Mouse (Mus musculus): Measurements from ENCODE around the gene Abcb5. TPM values are rescaled to one million over a fixed set of nuclear protein-coding genes. Genes with fewer than 3 reads are reported as not detected.
A peak's percentile ranks its signal among the peaks of the same experiment; 100 is the strongest.

The Abcb5 gene
- polyA plus RNA-seq, 1 experiment from 2014 or later: not detected

DNA sequence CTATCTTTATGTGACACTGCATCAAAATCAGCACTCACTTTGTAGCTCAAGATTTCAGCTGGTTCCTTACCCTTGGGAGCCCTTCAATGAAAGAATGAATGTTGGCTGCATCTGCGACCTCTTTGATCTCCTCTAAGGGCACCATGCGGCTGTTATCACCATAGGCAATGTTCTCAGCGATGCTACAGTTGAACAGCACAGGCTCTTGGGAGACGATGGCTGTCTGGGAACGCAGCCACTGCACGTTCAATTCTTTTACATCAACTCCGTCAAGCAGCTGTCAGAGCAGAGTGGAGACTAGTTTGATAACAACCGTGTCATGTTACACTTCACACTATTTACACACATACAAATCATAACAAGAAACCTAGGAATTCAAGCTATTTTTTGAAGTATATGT lies 93.5 kb downstream of the Abcb5 start:
- Histone ChIP-seq H3K4me3 (no peak overlapping the region), H3K9me3 (no peaks in the 10 kb centered on the region), H3K9ac (no peak overlapping the region), H3K4me2 (no peak overlapping the region), H3K27me3 (no peaks in the 10 kb centered on the region), H3K36me3 (no peaks in the 10 kb centered on the region), H3K27ac (no peak overlapping the region), H3K4me1 (no peaks in the 10 kb centered on the region)
- no peak for ATAC-seq (ENCODE audit: insufficient number of reproducible peaks, low FRiP score, low TSS enrichment, low read depth)
- 49% methylated on average over 8 of the region's 8 CpGs for WGBS

DNA sequence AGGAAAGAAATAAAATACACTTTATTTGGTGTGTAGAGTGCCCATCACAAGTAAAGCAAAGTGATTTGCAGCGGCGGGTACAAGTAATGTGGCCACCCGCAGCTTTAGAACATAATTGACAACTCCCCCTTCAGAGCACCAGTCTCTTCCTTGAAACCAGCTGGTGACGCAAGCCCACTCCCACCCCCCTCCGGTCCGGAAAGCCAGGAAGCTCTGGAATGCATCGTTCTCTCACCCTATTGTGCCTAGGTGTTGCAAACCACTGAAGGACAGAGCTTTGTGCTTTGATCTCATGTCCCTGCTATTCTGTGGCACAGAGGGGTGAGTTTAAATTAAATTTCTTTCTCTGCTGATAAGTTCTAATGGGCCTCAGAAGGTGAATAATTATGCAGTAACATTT lies 110.1 kb downstream of the Abcb5 start:
- H3K27me3 ChIP-seq: peaks cover 52% of the 10 kb centered on the region
- no peaks in the 10 kb centered on the region for H3K9me3 ChIP-seq
- 2% methylated on average over 7 of the region's 7 CpGs for WGBS

GRCm38 (mm10) chr12:118854831-118855453 lies 111.3 kb downstream of the Abcb5 start:
- Histone ChIP-seq H3K27me3 (peaks cover 56% of the 10 kb centered on the region), H3K36me3 (no peaks in the 10 kb centered on the region), H3K9me3 (no peaks in the 10 kb centered on the region), H3K4me2 (peak overlapping the region; percentile 74), H3K27ac (no peak overlapping the region), H3K4me3 (peak overlapping the region; percentile 42), H3K4me1 (peaks cover 10% of the 10 kb centered on the region), H3K9ac (no peak overlapping the region)
- under 1% methylated on average over 34 of the region's 34 CpGs for WGBS
- peak; percentile 82 for ATAC-seq (ENCODE audit: insufficient number of reproducible peaks, low FRiP score, low TSS enrichment, low read depth)

More for the DNA sequence above, 110.1 kb downstream of the Abcb5 start:
- H3K36me3 ChIP-seq: no peaks in the 10 kb centered on the region
- H3K4me2 ChIP-seq: no peak overlapping the region
- H3K4me1 ChIP-seq: peaks cover 10% of the 10 kb centered on the region
- H3K9ac ChIP-seq: no peak overlapping the region
- no peak overlapping the region for H3K27ac ChIP-seq
- no peak overlapping the region for H3K4me3 ChIP-seq
- ATAC-seq (ENCODE audit: insufficient number of reproducible peaks, low FRiP score, low TSS enrichment, low read depth): no peak

DNA sequence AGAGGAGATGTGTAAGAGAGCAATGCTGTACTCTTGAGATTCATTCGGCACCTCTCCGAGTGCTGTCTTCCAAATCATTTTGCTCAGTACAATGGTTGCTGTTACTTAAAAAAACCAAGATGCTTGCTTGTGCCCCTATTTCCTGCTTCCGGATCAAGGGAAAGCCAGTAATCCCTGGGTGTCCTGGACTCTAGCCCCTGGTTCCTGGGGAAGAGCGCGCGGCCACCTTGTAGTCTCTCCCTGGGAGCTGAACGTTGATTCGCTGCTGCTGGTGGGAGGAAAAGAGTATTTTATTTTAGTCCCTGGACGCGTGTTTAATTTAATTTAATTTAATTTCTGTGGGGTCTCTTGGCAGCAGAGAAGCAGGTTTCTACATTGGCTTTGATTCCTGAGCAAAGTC lies 111.8 kb downstream of the Abcb5 start:
- H3K9ac ChIP-seq: no peak overlapping the region
- H3K27me3 ChIP-seq: peaks cover 61% of the 10 kb centered on the region
- H3K27ac ChIP-seq: no peak overlapping the region
- H3K9me3 ChIP-seq: no peaks in the 10 kb centered on the region
- no peaks in the 10 kb centered on the region for H3K36me3 ChIP-seq
- peak overlapping the region; percentile 74 for H3K4me2 ChIP-seq
- H3K4me1 ChIP-seq: peaks cover 11% of the 10 kb centered on the region
- ATAC-seq (ENCODE audit: insufficient number of reproducible peaks, low FRiP score, low TSS enrichment, low read depth): no peak
- WGBS: 5% methylated on average over 10 of the region's 10 CpGs
- peak overlapping the region; percentile 42 for H3K4me3 ChIP-seq

DNA sequence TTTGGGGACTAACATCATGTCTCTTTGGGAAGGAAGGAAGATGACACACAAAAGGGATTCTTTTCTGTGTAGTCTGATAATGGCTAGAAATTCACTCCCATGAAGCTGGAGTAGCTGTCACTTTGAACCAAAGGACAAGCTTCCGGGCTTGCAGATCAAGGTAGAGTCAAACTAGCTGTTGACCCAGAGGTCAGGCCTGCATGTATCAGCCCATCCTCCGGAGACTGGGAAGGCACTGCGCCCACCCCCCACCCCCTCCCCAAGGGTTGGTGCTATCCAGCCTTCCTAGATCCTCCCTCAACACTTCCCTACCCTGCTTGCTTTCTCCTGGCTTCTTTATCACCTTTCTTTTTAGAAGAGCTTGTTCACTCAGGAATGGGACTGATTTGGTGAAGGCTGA lies 112.9 kb downstream of the Abcb5 start:
- no peak overlapping the region for H3K4me2 ChIP-seq
- H3K4me1 ChIP-seq: peaks cover 22% of the 10 kb centered on the region
- no peak overlapping the region for H3K9ac ChIP-seq
- H3K27ac ChIP-seq: no peak overlapping the region
- WGBS: 7% methylated on average over 3 of the region's 3 CpGs
- H3K9me3 ChIP-seq: no peaks in the 10 kb centered on the region
- peaks cover 72% of the 10 kb centered on the region for H3K27me3 ChIP-seq
- no peak overlapping the region for H3K4me3 ChIP-seq
- H3K36me3 ChIP-seq: no peaks in the 10 kb centered on the region
- no peak for ATAC-seq (ENCODE audit: insufficient number of reproducible peaks, low FRiP score, low TSS enrichment, low read depth)

DNA sequence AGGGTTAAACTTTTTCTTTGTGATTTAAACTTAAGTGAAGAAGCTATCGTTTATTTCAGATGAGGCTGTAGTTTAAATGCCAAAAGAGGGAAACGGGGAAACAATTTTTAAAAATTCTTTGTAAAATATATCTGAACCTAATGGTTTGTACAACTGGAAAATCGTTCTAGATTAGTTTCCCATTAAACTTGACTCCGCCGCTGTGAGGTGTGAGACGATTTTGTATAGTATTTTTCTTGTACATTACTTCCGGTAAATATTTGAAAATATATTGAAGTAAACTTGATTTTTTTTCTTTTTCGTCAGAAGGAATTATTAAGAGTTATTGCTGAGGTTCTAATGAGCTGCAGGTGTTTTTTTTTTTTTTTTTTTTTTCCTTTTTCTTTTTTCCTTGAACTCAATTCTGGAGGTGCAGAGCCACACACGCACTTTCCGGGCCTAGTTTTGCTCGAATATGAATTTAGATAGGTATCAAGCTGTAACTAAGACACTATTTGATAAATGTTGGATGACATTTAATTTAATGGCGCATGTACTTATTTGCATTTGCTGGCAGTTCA lies 115.3 kb downstream of the Abcb5 start:
- Histone ChIP-seq H3K4me2 (no peak overlapping the region), H3K27me3 (peaks cover 79% of the 10 kb centered on the region), H3K9me3 (no peaks in the 10 kb centered on the region), H3K36me3 (no peaks in the 10 kb centered on the region), H3K27ac (no peak overlapping the region), H3K4me3 (no peak overlapping the region), H3K4me1 (peaks cover 40% of the 10 kb centered on the region), H3K9ac (no peak overlapping the region)
- ATAC-seq (ENCODE audit: insufficient number of reproducible peaks, low FRiP score, low TSS enrichment, low read depth): no peak
- 21% methylated on average over 12 of the region's 12 CpGs for WGBS

- Histone ChIP-seq H3K9ac (no peak overlapping the region), H3K9me3 (no peaks in the 10 kb centered on the region), H3K27me3 (peaks cover 81% of the 10 kb centered on the region), H3K4me3 (peak overlapping the region; percentile 45), H3K36me3 (no peaks in the 10 kb centered on the region), H3K4me1 (peaks cover 37% of the 10 kb centered on the region), H3K27ac (no peak overlapping the region), H3K4me2 (no peak overlapping the region)
- WGBS: 1% methylated on average over 11 of the region's 11 CpGs
- no peak for ATAC-seq (ENCODE audit: insufficient number of reproducible peaks, low FRiP score, low TSS enrichment, low read depth)
Measured at GRCm38 (mm10) chr12:118849996-118850395, 116.2 kb downstream of the Abcb5 start.

DNA sequence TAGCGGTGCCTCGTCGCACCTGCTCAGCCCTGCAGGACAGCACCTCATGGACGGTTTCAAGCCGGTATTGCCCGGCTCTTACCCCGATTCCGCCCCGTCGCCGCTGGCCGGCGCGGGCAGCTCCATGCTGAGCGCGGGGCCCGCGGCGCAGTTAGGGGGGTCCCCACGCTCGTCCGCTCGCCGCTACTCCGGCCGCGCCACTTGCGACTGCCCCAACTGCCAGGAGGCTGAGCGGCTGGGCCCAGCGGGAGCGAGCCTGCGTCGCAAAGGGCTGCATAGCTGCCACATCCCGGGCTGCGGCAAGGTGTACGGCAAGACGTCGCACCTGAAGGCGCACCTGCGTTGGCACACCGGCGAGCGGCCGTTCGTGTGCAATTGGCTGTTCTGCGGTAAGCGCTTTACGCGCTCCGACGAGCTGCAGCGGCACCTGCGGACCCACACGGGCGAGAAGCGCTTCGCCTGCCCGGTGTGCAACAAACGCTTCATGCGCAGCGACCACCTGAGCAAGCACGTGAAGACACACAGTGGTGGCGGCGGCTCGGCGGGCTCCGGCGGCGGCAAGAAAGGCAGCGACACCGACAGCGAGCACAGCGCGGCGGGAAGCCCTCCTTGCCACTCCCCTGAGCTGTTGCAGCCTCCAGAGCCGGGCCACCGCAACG lies 116.9 kb downstream of the Abcb5 start:
- H3K27me3 ChIP-seq: peaks cover 81% of the 10 kb centered on the region
- ATAC-seq (ENCODE audit: insufficient number of reproducible peaks, low FRiP score, low TSS enrichment, low read depth): no peak
- no peak overlapping the region for H3K27ac ChIP-seq
- under 1% methylated on average over 73 of the region's 78 CpGs for WGBS
- H3K9me3 ChIP-seq: no peaks in the 10 kb centered on the region
- peak overlapping the region; percentile 45 for H3K4me3 ChIP-seq
- H3K4me2 ChIP-seq: peak overlapping the region; percentile 54
- H3K4me1 ChIP-seq: peaks cover 31% of the 10 kb centered on the region
- no peaks in the 10 kb centered on the region for H3K36me3 ChIP-seq
- no peak overlapping the region for H3K9ac ChIP-seq

DNA sequence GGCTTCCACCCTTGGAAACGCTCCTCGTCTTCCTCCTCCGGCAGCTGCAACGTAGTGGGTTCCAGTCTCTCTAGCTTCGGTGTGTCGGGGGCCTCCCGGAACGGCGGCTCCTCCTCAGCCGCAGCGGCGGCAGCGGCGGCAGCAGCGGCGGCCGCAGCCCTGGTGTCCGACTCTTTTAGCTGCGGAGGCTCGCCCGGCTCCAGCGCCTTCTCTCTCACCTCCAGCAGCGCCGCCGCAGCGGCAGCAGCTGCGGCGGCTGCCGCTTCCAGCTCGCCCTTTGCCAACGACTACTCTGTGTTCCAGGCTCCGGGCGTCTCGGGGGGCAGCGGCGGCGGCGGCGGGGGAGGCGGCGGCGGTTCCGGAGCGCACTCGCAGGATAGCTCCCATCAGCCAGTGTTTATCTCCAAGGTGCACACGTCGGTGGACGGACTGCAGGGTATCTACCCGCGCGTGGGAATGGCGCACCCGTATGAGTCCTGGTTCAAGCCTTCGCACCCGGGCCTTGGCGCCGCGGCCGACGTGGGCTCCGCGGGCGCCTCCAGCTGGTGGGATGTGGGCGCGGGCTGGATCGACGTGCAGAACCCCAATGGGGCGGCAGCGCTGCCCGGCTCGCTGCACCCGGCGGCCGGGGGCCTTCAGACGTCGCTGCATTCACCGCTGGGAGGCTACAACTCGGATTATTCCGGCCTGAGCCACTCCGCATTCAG lies 117.6 kb downstream of the Abcb5 start:
- peak overlapping the region; percentile 54 for H3K4me2 ChIP-seq
- no peak for ATAC-seq (ENCODE audit: insufficient number of reproducible peaks, low FRiP score, low TSS enrichment, low read depth)
- peaks cover 30% of the 10 kb centered on the region for H3K4me1 ChIP-seq
- H3K27me3 ChIP-seq: peaks cover 83% of the 10 kb centered on the region
- H3K27ac ChIP-seq: no peak overlapping the region
- H3K9me3 ChIP-seq: no peaks in the 10 kb centered on the region
- no peaks in the 10 kb centered on the region for H3K36me3 ChIP-seq
- H3K9ac ChIP-seq: no peak overlapping the region
- H3K4me3 ChIP-seq: peak overlapping the region; percentile 45
- WGBS: under 1% methylated on average over 69 of the region's 80 CpGs

DNA sequence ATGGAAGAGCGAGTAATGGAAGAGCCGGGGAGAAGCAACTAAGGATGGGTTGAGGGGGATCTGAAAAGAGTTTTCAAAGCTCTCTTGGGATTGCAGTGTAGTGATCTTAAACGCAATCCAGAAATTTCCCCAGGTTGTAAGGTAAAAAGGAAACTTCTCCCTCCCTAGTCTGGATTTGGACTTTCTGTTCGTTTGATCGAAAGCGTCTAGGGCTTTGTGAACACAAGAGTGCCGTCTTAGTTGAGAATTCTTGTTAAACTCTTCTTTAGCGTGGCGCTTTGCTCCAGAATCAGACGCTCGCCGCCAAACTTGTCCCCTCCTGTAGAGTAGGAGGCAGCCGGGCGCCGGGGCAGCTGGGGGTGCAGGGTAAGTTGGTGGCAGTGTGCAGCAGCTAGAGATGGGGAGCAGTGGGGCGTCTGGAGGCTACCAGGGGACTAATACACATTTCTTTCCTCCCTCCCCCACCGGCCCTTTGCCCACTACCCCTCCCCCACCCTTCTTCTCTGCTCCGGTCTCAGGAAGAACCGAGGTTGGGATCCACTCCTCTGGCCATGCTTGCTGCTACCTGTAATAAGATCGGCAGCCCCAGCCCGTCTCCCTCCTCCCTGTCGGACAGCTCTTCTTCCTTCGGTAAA lies 118.2 kb downstream of the Abcb5 start:
- no peak for ATAC-seq (ENCODE audit: insufficient number of reproducible peaks, low FRiP score, low TSS enrichment, low read depth)
- Histone ChIP-seq H3K4me1 (peaks cover 32% of the 10 kb centered on the region), H3K4me3 (peak overlapping the region; percentile 45), H3K27me3 (peaks cover 83% of the 10 kb centered on the region), H3K4me2 (peak overlapping the region; percentile 54), H3K27ac (no peak overlapping the region), H3K36me3 (no peaks in the 10 kb centered on the region), H3K9me3 (no peaks in the 10 kb centered on the region), H3K9ac (no peak overlapping the region)
- 1% methylated on average over 23 of the region's 23 CpGs for WGBS

GRCm38 (mm10) chr12:118847381-118847780 lies 118.8 kb downstream of the Abcb5 start:
- no peak overlapping the region for H3K9ac ChIP-seq
- no peaks in the 10 kb centered on the region for H3K36me3 ChIP-seq
- peaks cover 85% of the 10 kb centered on the region for H3K27me3 ChIP-seq
- no peak for ATAC-seq (ENCODE audit: insufficient number of reproducible peaks, low FRiP score, low TSS enrichment, low read depth)
- H3K4me2 ChIP-seq: peak overlapping the region; percentile 70
- WGBS: under 1% methylated on average over 17 of the region's 17 CpGs
- H3K4me3 ChIP-seq: peak overlapping the region; percentile 45
- peaks cover 36% of the 10 kb centered on the region for H3K4me1 ChIP-seq
- H3K9me3 ChIP-seq: no peaks in the 10 kb centered on the region
- 0 out of 2 replicates have a peak overlapping the region, but pooled peaks have one; percentile 34 for H3K27ac ChIP-seq

Measured in limb, embryonic 15.5 days (tissue).